Mouse (Mus musculus): ENCODE measurements around the gene Zscan20.
A peak's percentile ranks its signal among the peaks of the same experiment; 100 is the strongest.
"Not testable (repeated sequence)": the region's sequence is repeated elsewhere in the genome, so short reads cannot be mapped to it uniquely, and the experiment has no call there.

The Zscan20 gene

DNA sequence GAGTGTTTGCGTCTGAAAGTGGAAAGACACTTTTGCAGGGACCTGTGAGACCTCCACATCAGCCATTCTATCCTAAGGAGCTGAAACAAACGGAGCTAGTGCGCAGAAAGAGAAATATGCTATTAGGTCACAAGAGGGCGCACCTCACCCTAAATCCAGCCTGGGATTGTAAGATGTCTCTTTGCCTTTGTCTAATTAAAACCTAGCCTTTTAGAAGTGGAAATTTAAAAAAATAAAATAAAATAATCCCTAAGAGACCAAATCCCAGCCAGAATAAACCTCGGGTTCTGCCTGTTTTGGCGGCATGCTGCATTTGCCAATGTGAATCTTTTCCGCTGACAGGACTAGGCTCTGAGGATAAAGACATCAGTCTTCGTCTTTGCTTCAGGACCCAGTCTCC, 3.4 kb upstream of the Zscan20 start:
- DNase-seq: no peak

DNA sequence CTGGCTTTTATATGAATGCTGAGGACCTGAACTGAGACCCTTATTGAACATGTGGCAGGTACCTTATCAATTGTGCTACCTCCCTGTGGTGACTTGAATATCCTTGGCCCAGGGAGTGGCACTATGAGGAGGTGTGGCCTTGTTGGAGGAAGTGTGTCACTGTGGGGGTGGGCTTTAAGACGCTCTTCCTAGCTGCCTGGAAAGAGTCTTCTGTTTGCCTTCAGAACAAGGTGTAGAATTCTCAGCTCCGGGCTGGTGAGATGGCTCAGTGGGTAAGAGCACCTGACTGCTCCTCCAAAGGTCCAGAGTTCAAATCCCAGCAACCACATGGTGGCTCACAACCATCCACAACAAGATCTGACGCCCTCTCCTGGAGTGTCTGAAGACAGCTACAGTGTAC, 1.8 kb upstream of the Zscan20 start:
- DNase-seq: not testable (repeated sequence)

DNA sequence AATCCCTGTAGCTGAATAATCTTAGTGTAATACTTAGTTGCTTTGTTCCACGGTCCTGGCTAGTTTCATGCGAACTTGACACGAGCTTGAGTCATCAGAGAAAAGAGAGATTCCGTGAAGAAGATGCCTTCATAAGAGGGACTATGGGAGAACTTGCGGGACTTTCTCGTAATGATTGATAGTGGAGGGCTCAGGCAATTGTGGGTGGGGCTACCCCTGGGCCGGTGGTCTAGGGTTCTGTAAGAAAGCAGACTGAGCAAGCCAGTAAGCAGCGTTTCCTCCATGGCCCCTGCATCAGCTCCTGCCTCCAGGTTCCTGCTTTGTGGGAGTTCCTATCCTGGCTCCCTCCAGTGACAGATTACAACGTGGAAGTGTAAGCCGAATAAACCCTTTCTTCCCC, 808 bp upstream of the Zscan20 start:
- DNase-seq: no peak

DNA sequence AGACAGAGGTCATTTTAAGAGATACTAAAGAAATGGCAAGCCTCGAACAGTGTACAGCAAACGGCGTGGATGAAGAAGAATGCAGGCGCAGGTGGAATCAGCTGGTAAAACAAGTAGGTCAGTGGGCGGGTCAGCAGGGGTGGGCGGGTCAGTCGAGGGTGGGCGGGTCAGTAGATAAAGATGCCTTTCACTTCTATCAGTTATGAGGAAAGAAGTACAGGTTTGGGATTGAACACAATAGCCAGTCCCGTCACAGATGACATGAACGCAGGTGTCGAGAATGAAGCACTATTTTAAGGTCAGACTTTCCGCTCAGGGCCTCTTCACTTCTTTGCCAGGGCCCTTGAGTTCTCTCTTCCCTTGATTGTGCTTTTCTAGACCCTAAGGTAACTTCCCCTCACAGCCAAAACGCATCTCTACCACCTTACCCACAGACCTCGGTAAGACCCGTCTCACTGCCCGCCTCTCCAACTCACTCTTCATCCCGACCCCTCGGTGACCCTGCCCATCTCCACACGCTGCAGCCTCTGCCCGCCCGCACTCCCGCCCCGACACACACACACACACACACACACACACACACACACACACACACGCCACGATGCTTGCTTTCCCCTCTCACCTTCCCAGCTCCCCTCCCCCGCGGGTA, 498 bp downstream of the Zscan20 start:
- DNase-seq: peak in 1 of 2 experiments; percentile 11

DNA sequence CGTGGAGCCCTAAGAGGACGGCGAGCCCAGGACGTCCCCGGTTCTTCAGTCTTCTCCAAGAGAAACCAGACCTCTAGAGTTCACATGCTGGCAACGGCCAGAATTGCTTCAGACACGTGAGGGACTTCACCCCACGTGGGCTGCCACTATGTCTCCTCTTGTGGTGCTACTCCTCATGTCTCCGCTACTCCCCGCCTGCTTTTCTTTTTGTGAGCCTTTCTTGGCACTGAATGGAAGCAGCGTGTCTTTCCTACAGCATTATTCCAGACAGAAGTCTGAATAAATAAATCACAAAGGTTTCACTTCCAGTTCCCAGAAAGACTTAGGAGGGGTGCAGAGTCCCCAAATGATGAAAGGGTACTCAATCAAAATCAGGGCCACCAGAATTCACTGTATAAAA, 2.2 kb downstream of the Zscan20 start:
- DNase-seq: no peak

DNA sequence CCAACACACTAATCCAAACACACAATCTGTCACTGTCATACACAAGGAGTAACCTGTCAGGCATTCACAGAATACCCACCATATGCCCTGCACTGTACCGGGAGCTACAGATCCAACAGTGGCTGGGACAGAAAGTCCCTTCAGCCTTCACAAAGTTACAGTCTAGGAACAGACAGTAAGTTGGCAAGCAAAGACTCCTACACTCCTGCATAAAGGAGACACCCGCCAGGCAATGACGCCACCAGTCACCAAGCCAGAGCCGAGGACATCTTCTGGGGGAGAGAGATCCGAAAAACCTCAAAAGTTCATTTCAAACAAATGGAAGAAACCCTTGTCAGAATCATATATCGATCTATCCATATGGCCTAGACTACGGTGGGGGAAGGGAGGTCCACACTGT, 3.3 kb downstream of the Zscan20 start:
- no peak for DNase-seq

DNA sequence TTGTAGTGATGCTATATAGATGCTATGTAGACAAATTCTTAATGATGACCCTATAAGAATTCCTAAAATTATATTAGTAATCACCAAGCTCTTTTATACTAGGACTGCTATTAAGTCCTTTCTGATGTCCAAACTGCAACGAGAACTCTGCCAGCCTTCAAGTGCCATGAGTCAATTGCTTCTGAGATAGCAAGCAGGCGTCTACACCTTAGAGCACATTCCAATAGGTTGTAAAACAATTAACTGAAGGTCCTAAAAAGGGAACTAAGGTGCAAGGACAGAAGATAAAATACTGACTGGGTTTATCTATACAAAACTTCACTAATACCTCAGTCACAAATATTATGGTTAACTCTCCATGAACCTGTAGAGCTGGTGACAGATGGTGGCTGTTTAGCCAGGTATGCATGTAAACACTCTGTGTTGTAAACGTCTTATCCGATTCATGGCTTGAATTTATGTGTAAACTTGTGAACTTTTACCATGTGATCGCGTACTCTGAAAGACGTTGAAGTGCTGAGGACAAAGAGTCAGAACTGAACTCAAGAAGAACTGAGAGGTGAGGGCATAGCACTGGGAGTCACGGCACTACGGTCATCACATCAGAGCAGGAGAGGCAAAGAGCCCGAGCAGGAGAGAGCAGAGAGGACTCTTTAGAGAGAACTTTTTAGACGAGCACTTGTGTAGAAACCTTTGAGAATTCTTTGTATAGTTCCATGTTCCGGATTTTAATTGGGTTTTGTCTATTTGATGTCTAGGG, 11.9 kb downstream of the Zscan20 start:
- no peak for DNase-seq

DNA sequence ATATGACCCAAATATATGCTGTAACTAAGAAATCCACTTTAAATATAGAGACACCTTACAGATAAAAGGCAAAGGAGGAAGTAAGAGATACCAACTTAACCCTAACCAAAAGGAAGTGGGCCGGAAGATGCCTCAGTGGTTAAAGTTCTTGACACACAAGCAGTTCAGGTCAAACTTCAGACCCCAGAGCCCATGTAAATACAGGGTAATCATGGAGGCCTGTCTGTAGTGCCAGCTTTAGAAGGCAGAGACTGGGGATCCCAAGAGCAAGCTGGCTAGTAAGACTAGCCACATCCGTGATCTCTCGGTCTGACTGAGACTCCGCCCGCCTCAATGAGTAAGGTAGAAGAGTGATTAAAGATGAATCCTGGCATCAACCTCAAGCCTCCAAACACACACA, 15.8 kb downstream of the Zscan20 start:
- DNase-seq: no peak

DNA sequence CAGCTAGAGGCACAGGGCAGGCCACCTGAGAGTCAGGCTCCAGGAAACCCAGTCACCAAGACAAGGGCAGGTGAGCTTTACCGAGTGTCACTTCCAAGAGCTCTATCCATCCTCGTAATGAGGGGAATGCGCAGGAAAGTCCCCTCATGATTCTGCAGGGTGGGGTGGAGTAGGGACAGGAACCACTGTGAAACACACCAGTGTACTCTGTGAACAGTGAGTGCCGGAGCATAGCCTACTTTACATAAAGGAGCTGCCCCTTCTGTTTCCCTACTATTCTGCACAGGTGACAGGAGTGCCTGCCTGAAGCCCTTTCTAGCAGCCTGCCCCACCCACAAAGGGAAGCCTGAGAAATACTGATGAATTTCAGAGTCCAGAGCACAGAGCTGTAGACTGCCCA, 16.6 kb downstream of the Zscan20 start:
- no peak for DNase-seq

DNA sequence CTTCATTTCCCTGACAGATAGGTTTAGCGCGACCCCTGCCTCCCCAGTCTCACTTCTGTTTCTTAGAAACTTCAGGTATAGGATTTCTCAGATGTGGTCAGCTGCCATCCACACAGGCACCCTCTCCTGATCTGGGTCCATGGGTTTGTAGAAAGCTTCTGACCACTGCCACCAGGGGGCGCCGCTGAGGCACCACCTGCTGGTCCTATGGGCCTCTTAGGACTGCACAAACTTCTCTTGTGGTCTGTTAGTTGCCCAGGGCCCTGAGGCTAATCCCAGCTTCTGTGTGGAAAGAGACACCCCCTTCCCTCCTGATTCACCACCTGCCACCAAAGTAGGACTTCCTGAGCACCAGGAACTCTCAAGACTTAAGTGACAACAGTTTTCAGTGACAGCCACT, 30.7 kb downstream of the Zscan20 start:
- DNase-seq: peak; percentile 13 to 29

DNA sequence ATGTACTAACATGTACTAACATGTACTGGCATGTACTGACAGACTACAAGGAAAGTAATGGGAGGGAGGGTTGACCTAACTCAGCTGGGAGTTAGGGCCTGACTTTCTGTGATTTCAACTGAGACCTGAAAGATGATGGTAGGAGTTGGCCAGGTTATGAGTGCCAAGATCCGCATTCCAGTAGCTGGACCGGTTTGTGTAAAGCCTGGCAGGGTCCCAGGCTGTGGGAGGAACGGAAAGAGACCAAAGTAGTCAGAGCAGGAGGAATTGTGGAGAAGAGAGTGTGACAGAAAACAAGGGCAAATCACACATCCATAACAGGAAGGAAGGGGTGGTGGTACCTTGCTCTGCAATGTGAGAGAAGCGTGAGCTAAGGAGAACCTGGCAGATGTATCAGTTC, 34.1 kb downstream of the Zscan20 start:
- peak; percentile 57 to 68 for DNase-seq

DNA sequence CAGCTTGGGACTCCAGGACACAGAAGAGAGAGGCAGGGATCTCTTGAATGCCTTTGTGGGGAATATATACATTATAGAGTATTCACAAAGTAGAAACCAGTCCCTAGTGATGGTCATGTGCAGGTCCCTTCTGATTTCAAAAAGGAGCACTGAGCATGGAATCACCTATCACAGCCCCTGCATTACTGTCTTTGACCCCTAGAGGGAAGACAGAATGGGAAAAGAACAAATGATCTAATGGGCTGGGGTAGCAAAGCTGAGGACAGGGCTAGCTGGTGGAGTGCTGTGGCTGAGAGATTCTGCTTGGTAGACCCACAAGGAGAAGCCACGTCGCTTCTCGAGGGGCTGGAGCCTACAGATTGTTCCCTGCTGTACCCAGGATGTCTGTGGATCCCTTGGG, 49.6 kb downstream of the Zscan20 start:
- DNase-seq: no peak

DNA sequence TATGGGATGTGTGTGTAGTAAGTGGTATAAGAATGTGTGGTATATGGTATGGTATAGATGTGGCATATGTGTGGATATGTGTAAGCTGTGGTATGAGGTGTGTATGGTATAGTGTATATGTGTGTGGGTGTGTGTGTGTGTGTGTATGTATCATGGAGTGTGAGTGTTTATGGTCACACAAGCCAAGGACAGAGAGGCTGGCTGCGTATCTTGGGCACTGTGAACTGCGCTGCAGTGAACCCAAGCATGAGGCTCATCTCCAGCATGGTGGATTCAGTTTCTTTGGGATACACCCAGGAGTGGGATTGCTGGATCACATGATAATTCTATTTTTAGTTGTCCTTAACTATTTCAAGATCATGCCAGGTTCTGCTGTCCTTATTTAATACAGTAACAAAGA, 55.7 kb downstream of the Zscan20 start:
- DNase-seq: no peak

DNA sequence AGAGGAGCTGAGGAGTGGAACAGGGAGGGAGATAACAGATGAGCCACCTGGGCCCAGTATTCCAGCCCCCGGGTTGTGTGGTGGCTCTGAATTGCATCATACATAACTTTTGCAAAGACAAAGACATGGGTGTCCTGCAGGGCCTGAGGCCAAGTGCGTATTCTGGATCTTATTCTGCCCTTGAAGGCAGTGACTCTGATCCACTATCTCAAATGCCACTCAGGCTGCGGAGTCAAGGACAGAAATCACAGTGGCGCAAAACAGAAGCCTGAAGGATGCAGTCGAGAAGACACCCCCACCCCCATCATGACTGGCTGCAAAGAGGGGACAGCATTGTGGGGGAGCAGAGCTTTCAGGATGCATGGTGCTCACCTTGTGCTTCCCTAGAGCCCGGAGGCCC, 59.1 kb downstream of the Zscan20 start:
- DNase-seq: no peak

DNA sequence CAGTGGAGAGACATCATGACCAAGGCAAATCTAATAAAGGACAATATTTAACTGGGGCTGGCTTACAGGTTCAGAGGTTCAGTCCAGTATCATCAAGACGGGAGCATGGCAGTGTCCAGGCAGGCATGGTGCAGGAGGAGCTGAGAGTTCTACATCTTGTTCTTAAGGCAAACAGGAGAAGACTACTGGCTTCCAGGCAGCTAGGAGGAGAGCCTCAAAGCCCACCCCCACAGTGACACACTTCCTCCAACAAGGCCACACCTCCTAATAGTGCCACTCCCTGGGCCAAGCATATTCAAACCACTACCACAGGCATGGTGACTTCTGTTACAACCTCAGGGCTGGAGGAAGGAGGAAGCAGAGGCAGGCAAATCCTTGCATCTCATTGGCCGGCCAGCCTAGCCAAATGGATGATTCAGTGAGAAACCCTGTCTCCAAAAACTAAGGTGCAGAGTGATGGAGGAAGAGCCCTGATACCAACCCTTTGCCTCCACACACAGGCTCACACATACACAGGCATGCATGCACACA, 65.9 kb downstream of the Zscan20 start:
- not testable (repeated sequence) for DNase-seq

DNA sequence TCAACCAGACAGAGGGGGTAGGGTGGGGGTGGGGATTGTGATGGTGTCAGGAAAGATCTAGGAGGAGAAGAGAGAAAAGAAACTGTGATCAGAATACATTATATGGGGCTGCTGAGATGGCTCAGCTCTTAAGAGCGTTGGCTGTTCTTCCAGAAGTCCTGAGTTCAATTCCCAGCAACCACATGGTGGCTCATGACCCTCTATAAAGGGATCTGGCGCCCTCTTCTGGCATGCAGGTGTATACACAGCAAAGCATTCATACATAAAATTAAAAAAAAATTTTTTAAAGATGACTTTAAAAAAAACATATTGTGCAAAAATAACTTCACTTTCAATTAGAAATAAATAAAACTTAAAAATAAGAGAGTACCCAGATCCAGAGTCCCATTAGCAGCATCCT, 66.5 kb downstream of the Zscan20 start:
- DNase-seq: peak in 1 of 2 experiments; percentile 4
